Mouse (Mus musculus) small intestine, adult 2 months (tissue): ENCODE data around the gene Tfrc.

ENCODE experiments used
- CTCF ChIP-seq: fragments of 200-500 bp; IDR thresholded peaks from 2 replicates; pipeline ENCODE4 v1.5.1; 2012; ENCODE audit warnings: low read depth, mild to moderate bottlenecking, control low read depth, inconsistent platforms, low read length, moderate library complexity, mixed read lengths; ENCODE audit not compliant: insufficient replicate concordance, insufficient read length; ENCODE audit errors: extremely low read depth
- POLR2A ChIP-seq: fragments of 200-500 bp; IDR thresholded peaks from 2 replicates; pipeline ENCODE4 v1.6.1; 2012; ENCODE audit warnings: low read depth, mild to moderate bottlenecking, control low read depth, inconsistent platforms, low read length, moderate library complexity

- TF ChIP-seq POLR2A (no peak), CTCF (no peak)
These were observed 23.7 kb downstream of the Tfrc start for GRCm38 (mm10) chr16:32632328-32632824.
